Mouse (Mus musculus): ENCODE measurements around the gene Cyfip1. TPM values are rescaled to one million over a fixed set of nuclear protein-coding genes. Genes with fewer than 3 reads are reported as not detected.

Gene Cyfip1
- polyA plus RNA-seq (2014; fragmentation: Nextera tagmentation; extraction: Ambion mirVana) = 54.5 and 69.5 TPM in 2 replicates

- no peaks in the 10 kb centered on the region for H3K9me3 ChIP-seq (replicated peaks; ENCODE audit: control insufficient read depth, low read length)
- no peaks in the 10 kb centered on the region for H3K27me3 ChIP-seq (replicated peaks; ENCODE audit: control insufficient read depth, insufficient read depth, low read length)
- peaks cover 8% of the 10 kb centered on the region for H3K4me1 ChIP-seq (ENCODE audit: control insufficient read depth, insufficient read depth, low read length)
- peak; percentile 11 for ATAC-seq
- no peaks in the 10 kb centered on the region for H3K36me3 ChIP-seq (ENCODE audit: control insufficient read depth, insufficient read depth, low read length)
- DNase-seq (ENCODE audit: low spot score) = no peak
- H3K9ac ChIP-seq (ENCODE audit: low read length) = peak within 1 kb of the TSS; percentile 95
- H3K27ac ChIP-seq (ENCODE audit: low read depth, low read length) = peak within 1 kb of the TSS; percentile 94
- H3K4me2 ChIP-seq (ENCODE audit: low read length) = peak within 1 kb of the TSS; percentile 66
- 48% methylated on average over 7 of the region's 7 CpGs for WGBS
- peak within 1 kb of the TSS; percentile 85 for H3K4me3 ChIP-seq (ENCODE audit: low read depth, low read length)
These were observed at the start of gene Cyfip1 for GRCm38 (mm10) chr7:55841445-55841844. TSS of gene Cyfip1 (plus strand) at chr7:55841745.

DNA sequence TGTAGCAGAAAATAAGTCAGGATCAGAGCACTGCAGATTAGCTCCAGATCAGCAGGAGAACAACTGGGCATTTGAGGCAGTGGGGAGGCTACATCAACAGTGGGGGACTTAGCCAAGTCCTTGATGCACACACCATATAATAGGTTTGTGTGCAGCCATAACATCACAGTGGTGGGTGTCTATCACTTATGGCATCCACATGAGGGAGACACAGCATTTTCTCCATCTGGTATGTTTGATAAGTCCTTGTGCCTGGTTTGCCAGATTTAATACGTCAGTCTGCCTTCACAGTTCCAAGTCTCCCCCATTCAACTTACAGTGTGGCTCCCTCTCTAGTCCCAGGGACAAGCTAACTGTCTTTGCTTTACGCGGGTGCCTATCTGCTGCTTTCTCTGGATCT lies 49.3 kb upstream of the Cyfip1 start:
- Histone ChIP-seq H3K4me2 (ENCODE audit: low read length) (no peak overlapping the region), H3K27me3 (replicated peaks; ENCODE audit: control insufficient read depth, insufficient read depth, low read length) (no peaks in the 10 kb centered on the region), H3K4me3 (ENCODE audit: low read depth, low read length) (no peak overlapping the region), H3K36me3 (ENCODE audit: control insufficient read depth, insufficient read depth, low read length) (peaks cover 14% of the 10 kb centered on the region), H3K4me1 (ENCODE audit: control insufficient read depth, insufficient read depth, low read length) (peaks cover 9% of the 10 kb centered on the region; the same call in 1 of the 2 replicates), H3K27ac (ENCODE audit: low read depth, low read length) (peak overlapping the region; percentile 45; the same call in 1 of the 2 replicates), H3K9me3 (replicated peaks; ENCODE audit: control insufficient read depth, low read length) (no peaks in the 10 kb centered on the region), H3K9ac (ENCODE audit: low read length) (no peak overlapping the region)
- DNase-seq (ENCODE audit: low spot score) = peak; percentile 64
- WGBS = 71% methylated on average over 3 of the region's 3 CpGs
- no peak for ATAC-seq

DNA sequence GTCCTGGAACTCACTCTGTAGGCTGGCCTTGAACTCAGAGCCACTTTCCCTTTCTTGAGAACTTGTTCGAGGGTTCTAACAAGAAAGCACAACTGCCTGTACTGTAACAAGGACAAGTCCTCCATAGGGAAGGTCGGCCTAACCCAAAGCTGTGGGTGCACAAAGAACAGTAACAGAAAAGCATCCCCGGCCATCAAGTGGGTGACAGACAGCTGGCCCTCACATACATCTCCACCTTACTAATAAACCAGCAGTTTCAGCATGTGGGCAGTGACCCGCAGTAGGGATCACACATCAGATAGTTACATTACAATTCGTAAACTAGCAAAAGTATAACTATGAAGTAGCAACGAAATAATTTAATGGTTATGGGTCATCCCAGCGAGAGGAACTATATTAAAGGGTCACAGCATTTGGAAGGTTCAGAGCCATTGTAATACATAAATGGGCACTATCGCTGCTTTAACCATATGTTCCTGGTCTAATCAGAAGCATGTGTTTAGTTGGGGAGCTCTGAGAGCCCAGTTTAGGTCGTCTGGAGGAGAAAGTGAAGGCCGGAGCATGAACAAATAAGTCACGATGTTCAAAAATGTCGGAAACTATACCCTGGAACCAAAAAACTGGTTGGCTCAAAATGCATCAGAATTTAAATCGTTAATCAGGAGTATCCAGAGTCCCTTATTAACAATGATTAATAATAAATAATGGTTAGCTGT lies 48.2 kb upstream of the Cyfip1 start:
- 35% methylated on average over 13 of the region's 13 CpGs for WGBS
- DNase-seq (ENCODE audit: low spot score) = no peak
- H3K27me3 ChIP-seq (replicated peaks; ENCODE audit: control insufficient read depth, insufficient read depth, low read length) = no peaks in the 10 kb centered on the region
- H3K9ac ChIP-seq (ENCODE audit: low read length) = peak overlapping the region; percentile 73
- H3K4me1 ChIP-seq (ENCODE audit: control insufficient read depth, insufficient read depth, low read length) = peaks cover 9% of the 10 kb centered on the region; the same call in 1 of the 2 replicates
- H3K9me3 ChIP-seq (replicated peaks; ENCODE audit: control insufficient read depth, low read length) = no peaks in the 10 kb centered on the region
- H3K4me2 ChIP-seq (ENCODE audit: low read length) = peak overlapping the region; percentile 56
- ATAC-seq = peak; percentile 40
- peak overlapping the region; percentile 64 for H3K4me3 ChIP-seq (ENCODE audit: low read depth, low read length)
- peak overlapping the region; percentile 40 for H3K27ac ChIP-seq (ENCODE audit: low read depth, low read length)
- peaks cover 20% of the 10 kb centered on the region for H3K36me3 ChIP-seq (ENCODE audit: control insufficient read depth, insufficient read depth, low read length)

- DNase-seq (ENCODE audit: low spot score) (peak; percentile 99), ATAC-seq (peak; percentile 99)
- WGBS = under 1% methylated on average over 51 of the region's 51 CpGs
- no peaks in the 10 kb centered on the region for H3K27me3 ChIP-seq (replicated peaks; ENCODE audit: control insufficient read depth, insufficient read depth, low read length)
- H3K36me3 ChIP-seq (ENCODE audit: control insufficient read depth, insufficient read depth, low read length) = peaks cover 24% of the 10 kb centered on the region
- no peaks in the 10 kb centered on the region for H3K9me3 ChIP-seq (replicated peaks; ENCODE audit: control insufficient read depth, low read length)
- H3K4me1 ChIP-seq (ENCODE audit: control insufficient read depth, insufficient read depth, low read length) = peaks cover 9% of the 10 kb centered on the region; the same call in 1 of the 2 replicates
- peak within 1 kb of the TSS; percentile 73 for H3K9ac ChIP-seq (ENCODE audit: low read length)
- H3K4me2 ChIP-seq (ENCODE audit: low read length) = peak within 1 kb of the TSS; percentile 56
- H3K4me3 ChIP-seq (ENCODE audit: low read depth, low read length) = peak within 1 kb of the TSS; percentile 64
- H3K27ac ChIP-seq (ENCODE audit: low read depth, low read length) = peak within 1 kb of the TSS; percentile 75
These were observed 47.5 kb upstream of the Cyfip1 start, which contains the start of gene Tubgcp5 for GRCm38 (mm10) chr7:55793952-55794603. TSS of gene Tubgcp5 (plus strand) at chr7:55794154.

DNA sequence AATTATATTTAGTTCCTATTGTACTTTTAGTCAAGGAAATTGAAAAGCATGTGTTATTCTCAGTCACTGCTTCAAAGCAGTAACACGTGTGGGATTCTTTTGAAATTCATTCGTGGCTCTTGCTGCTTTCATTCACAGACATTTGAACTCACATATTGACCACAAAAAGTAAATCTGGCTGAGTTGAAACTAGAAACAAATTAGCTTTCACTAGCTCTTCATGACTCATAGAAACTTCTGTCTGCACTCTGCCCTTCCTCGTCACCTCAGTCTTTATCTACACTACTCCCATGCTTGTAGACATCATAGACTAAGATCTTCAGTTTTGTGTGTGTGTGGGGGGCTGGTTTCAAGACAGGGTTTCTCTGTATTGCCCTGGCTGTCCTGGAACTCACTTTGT lies 41.6 kb upstream of the Cyfip1 start:
- Histone ChIP-seq H3K27ac (ENCODE audit: low read depth, low read length) (no peak overlapping the region), H3K4me1 (ENCODE audit: control insufficient read depth, insufficient read depth, low read length) (peaks cover 2% of the 10 kb centered on the region; the same call in 1 of the 2 replicates), H3K9me3 (replicated peaks; ENCODE audit: control insufficient read depth, low read length) (no peaks in the 10 kb centered on the region), H3K4me3 (ENCODE audit: low read depth, low read length) (no peak overlapping the region), H3K9ac (ENCODE audit: low read length) (no peak overlapping the region), H3K27me3 (replicated peaks; ENCODE audit: control insufficient read depth, insufficient read depth, low read length) (no peaks in the 10 kb centered on the region), H3K4me2 (ENCODE audit: low read length) (no peak overlapping the region), H3K36me3 (ENCODE audit: control insufficient read depth, insufficient read depth, low read length) (peaks cover 70% of the 10 kb centered on the region)
- 90% methylated on average over 3 of the region's 3 CpGs for WGBS
- no peak for DNase-seq (ENCODE audit: low spot score)
- ATAC-seq = no peak

DNA sequence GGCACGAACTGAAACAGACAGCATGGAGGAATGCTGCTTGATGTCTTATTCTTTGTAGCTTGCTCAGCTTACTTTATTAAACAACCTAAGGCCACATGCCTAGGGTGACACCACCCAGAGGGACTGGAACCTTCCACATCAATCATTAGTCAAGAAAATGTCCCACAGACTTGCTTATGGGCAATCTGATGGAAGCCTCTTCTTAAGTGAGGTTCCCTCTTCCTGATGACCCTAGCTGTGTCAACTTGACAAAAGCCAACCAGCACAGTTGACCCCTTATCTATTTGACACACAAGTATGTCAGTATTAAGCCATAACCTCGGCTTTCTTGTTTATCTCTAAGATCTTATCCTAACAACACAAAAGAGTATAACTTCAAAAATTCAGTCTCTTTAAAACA lies 31.6 kb upstream of the Cyfip1 start:
- Histone ChIP-seq H3K4me2 (ENCODE audit: low read length) (no peak overlapping the region), H3K4me3 (ENCODE audit: low read depth, low read length) (no peak overlapping the region), H3K9ac (ENCODE audit: low read length) (no peak overlapping the region), H3K9me3 (replicated peaks; ENCODE audit: control insufficient read depth, low read length) (no peaks in the 10 kb centered on the region), H3K36me3 (ENCODE audit: control insufficient read depth, insufficient read depth, low read length) (peaks cover 85% of the 10 kb centered on the region), H3K4me1 (ENCODE audit: control insufficient read depth, insufficient read depth, low read length) (no peaks in the 10 kb centered on the region), H3K27ac (ENCODE audit: low read depth, low read length) (no peak overlapping the region), H3K27me3 (replicated peaks; ENCODE audit: control insufficient read depth, insufficient read depth, low read length) (no peaks in the 10 kb centered on the region)
- no peak for DNase-seq (ENCODE audit: low spot score)
- 92% methylated on average over 2 of the region's 2 CpGs for WGBS
- ATAC-seq = no peak

DNA sequence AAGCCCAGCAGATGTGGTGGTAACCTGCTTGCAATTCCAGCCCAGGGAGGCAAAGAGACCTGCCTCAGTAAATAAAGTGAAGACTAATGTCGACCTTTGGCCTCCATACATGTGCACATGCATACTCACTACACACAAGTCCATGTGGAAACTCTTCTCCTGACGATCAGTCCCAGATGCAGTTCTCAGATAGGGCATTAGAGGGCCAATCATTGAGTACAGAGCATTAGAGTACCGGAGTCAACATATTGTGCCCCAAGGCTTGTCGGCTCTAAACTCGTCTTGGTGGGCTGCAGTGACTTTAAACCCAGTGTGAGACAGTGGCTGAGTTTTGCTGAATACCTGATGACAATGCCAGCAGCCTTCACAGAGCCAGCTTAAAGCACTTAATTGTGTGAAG lies 17.1 kb upstream of the Cyfip1 start:
- Histone ChIP-seq H3K27me3 (replicated peaks; ENCODE audit: control insufficient read depth, insufficient read depth, low read length) (no peaks in the 10 kb centered on the region), H3K9me3 (replicated peaks; ENCODE audit: control insufficient read depth, low read length) (no peaks in the 10 kb centered on the region), H3K4me1 (ENCODE audit: control insufficient read depth, insufficient read depth, low read length) (no peaks in the 10 kb centered on the region), H3K27ac (ENCODE audit: low read depth, low read length) (no peak overlapping the region), H3K36me3 (ENCODE audit: control insufficient read depth, insufficient read depth, low read length) (peaks cover 80% of the 10 kb centered on the region), H3K4me2 (ENCODE audit: low read length) (no peak overlapping the region), H3K4me3 (ENCODE audit: low read depth, low read length) (no peak overlapping the region), H3K9ac (ENCODE audit: low read length) (no peak overlapping the region)
- 81% methylated on average over 5 of the region's 5 CpGs for WGBS
- ATAC-seq (no peak), DNase-seq (ENCODE audit: low spot score) (no peak)

DNA sequence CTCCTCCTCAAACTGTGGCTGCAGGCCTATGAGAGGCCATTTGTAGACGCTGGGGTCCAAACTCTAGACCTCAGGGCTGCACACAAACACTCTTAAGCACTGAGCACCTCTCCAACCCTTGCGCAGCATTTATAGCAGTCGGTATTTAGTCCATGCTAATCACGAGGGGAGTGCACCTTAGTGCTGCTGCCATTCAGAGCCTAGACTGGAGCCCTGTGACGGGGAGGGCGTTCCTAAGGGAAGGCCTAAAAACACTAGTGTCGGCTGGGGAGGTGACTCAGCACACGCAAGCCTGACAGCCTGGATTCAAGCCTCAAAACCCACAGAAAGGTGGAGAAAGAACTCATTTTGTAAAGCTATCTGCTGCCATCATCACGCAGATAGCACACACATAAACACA lies 14.0 kb upstream of the Cyfip1 start:
- Histone ChIP-seq H3K4me1 (ENCODE audit: control insufficient read depth, insufficient read depth, low read length) (no peaks in the 10 kb centered on the region), H3K4me3 (ENCODE audit: low read depth, low read length) (no peak overlapping the region), H3K27ac (ENCODE audit: low read depth, low read length) (no peak overlapping the region), H3K9me3 (replicated peaks; ENCODE audit: control insufficient read depth, low read length) (no peaks in the 10 kb centered on the region), H3K36me3 (ENCODE audit: control insufficient read depth, insufficient read depth, low read length) (peaks cover 66% of the 10 kb centered on the region), H3K27me3 (replicated peaks; ENCODE audit: control insufficient read depth, insufficient read depth, low read length) (no peaks in the 10 kb centered on the region), H3K9ac (ENCODE audit: low read length) (no peak overlapping the region), H3K4me2 (ENCODE audit: low read length) (no peak overlapping the region)
- 91% methylated on average over 9 of the region's 9 CpGs for WGBS
- DNase-seq (ENCODE audit: low spot score) (no peak), ATAC-seq (no peak)

DNA sequence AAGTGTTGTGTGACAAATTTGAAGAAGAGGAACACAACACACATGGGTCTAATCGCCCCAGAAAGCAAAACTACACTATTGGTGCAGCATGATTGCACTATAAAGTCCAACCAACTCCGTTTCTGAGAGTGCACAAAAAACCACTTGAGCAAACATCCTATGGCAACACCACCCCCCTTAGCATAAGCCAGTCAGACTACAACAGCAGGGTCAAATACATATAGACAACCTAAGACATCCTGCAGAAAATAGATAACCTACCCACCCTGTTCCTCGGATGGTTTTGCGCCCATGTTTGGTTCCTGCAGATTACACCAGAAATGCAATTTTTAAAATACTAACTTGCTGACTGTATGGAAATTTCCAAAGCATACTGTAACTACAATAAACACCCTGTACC lies 4.7 kb upstream of the Cyfip1 start:
- no peak overlapping the region for H3K4me3 ChIP-seq (ENCODE audit: low read depth, low read length)
- H3K27me3 ChIP-seq (replicated peaks; ENCODE audit: control insufficient read depth, insufficient read depth, low read length) = no peaks in the 10 kb centered on the region
- H3K4me2 ChIP-seq (ENCODE audit: low read length) = no peak overlapping the region
- WGBS = 87% methylated on average over 4 of the region's 4 CpGs
- no peak for ATAC-seq
- H3K9ac ChIP-seq (ENCODE audit: low read length) = no peak overlapping the region
- no peak for DNase-seq (ENCODE audit: low spot score)
- no peak overlapping the region for H3K27ac ChIP-seq (ENCODE audit: low read depth, low read length)
- peaks cover 14% of the 10 kb centered on the region for H3K36me3 ChIP-seq (ENCODE audit: control insufficient read depth, insufficient read depth, low read length)
- H3K9me3 ChIP-seq (replicated peaks; ENCODE audit: control insufficient read depth, low read length) = no peaks in the 10 kb centered on the region
- no peaks in the 10 kb centered on the region; the same call in 1 of the 2 replicates for H3K4me1 ChIP-seq (ENCODE audit: control insufficient read depth, insufficient read depth, low read length)
